Mouse (Mus musculus): ENCODE data around the gene Itga1. TPM values are rescaled to one million over a fixed set of nuclear protein-coding genes. Genes with fewer than 3 reads are reported as not detected.

Gene Itga1
- total RNA-seq (2021): 1 to 10 TPM; 5.3 to 7.4 TPM

- peak; percentile 8 to 9 for DNase-seq (ENCODE audit: extremely low spot score in 1 of 2, low spot score in 1 of 2)
These were observed at the start of gene Itga1, which contains the start of gene Gm49395 for GRCm38 (mm10) chr13:115101355-115102191. TSS of gene Itga1 (minus strand) at chr13:115101964. TSS of gene Gm49395 (minus strand) at chr13:115101921.

GRCm38 (mm10) chr13:115150602-115151001 is 48.8 kb upstream of the Itga1 start:
- no peak for DNase-seq (ENCODE audit: extremely low spot score in 1 of 2, low spot score in 1 of 2)

- no peak for DNase-seq (ENCODE audit: extremely low spot score in 1 of 2, low spot score in 1 of 2)
These were observed 48.1 kb upstream of the Itga1 start for GRCm38 (mm10) chr13:115149849-115150248.

GRCm38 (mm10) chr13:115143575-115143974 is 41.8 kb upstream of the Itga1 start:
- no peak for DNase-seq (ENCODE audit: extremely low spot score in 1 of 2, low spot score in 1 of 2)

GRCm38 (mm10) chr13:115142066-115142465 is 40.3 kb upstream of the Itga1 start:
- DNase-seq (ENCODE audit: extremely low spot score in 1 of 2, low spot score in 1 of 2): no peak

GRCm38 (mm10) chr13:115138513-115138912 is 36.7 kb upstream of the Itga1 start:
- no peak for DNase-seq (ENCODE audit: extremely low spot score in 1 of 2, low spot score in 1 of 2)

GRCm38 (mm10) chr13:115136761-115137160 is 35.0 kb upstream of the Itga1 start:
- DNase-seq (ENCODE audit: extremely low spot score in 1 of 2, low spot score in 1 of 2): no peak

- no peak for DNase-seq (ENCODE audit: extremely low spot score in 1 of 2, low spot score in 1 of 2)
These were observed 30.7 kb upstream of the Itga1 start for GRCm38 (mm10) chr13:115132435-115132834.

GRCm38 (mm10) chr13:115131381-115131780 is 29.6 kb upstream of the Itga1 start:
- DNase-seq (ENCODE audit: extremely low spot score in 1 of 2, low spot score in 1 of 2): no peak

GRCm38 (mm10) chr13:115130035-115130434 is 28.3 kb upstream of the Itga1 start:
- no peak for DNase-seq (ENCODE audit: extremely low spot score in 1 of 2, low spot score in 1 of 2)

- no peak for DNase-seq (ENCODE audit: extremely low spot score in 1 of 2, low spot score in 1 of 2)
These were observed 26.1 kb upstream of the Itga1 start for GRCm38 (mm10) chr13:115127826-115128225.

- DNase-seq (ENCODE audit: extremely low spot score in 1 of 2, low spot score in 1 of 2): no peak
These were observed 24.8 kb upstream of the Itga1 start for GRCm38 (mm10) chr13:115126534-115126933.

GRCm38 (mm10) chr13:115125130-115125529 is 23.4 kb upstream of the Itga1 start:
- no peak for DNase-seq (ENCODE audit: extremely low spot score in 1 of 2, low spot score in 1 of 2)

GRCm38 (mm10) chr13:115124521-115124920 is 22.8 kb upstream of the Itga1 start:
- DNase-seq (ENCODE audit: extremely low spot score in 1 of 2, low spot score in 1 of 2): no peak

GRCm38 (mm10) chr13:115118756-115119155 is 17.0 kb upstream of the Itga1 start:
- DNase-seq (ENCODE audit: extremely low spot score in 1 of 2, low spot score in 1 of 2): no peak

GRCm38 (mm10) chr13:115118195-115118594 is 16.4 kb upstream of the Itga1 start:
- no peak for DNase-seq (ENCODE audit: extremely low spot score in 1 of 2, low spot score in 1 of 2)

- no peak for DNase-seq (ENCODE audit: extremely low spot score in 1 of 2, low spot score in 1 of 2)
These were observed 15.3 kb upstream of the Itga1 start for GRCm38 (mm10) chr13:115116930-115117621.

- DNase-seq (ENCODE audit: extremely low spot score in 1 of 2, low spot score in 1 of 2): no peak
These were observed 7.9 kb upstream of the Itga1 start for GRCm38 (mm10) chr13:115109628-115110027.

GRCm38 (mm10) chr13:115107436-115107835 is 5.7 kb upstream of the Itga1 start:
- no peak for DNase-seq (ENCODE audit: extremely low spot score in 1 of 2, low spot score in 1 of 2)

- no peak for DNase-seq (ENCODE audit: extremely low spot score in 1 of 2, low spot score in 1 of 2)
These were observed 4.4 kb upstream of the Itga1 start for GRCm38 (mm10) chr13:115106183-115106582.

- no peak for DNase-seq (ENCODE audit: extremely low spot score in 1 of 2, low spot score in 1 of 2)
These were observed 990 bp upstream of the Itga1 start for GRCm38 (mm10) chr13:115102754-115103153.

Measured in layer of hippocampus, postnatal 25 days (tissue).